30 mouse cellular contexts compared by ENCODE assay signal in genomic region chr3:100530244-100530788, GRCm38 (mm10). TPM values are rescaled to one million over a fixed set of nuclear protein-coding genes. Genes with fewer than 3 reads are reported as not detected.
DNase-seq lines count a peak whose midpoint lies in the region; ATAC-seq and TF ChIP-seq lines count a peak whose summit lies in the region.
"Had no signal": no experiment of that assay in that cellular context is flagged by ENCODE, and none has a peak within 500 bp of the region (broad histone marks: within the 10 kb centered on the region; RNA-seq: fewer than 3 reads in every experiment).

No protein-coding gene starts in this region.

- H3K9me3 ChIP-seq in CH12.LX (replicated peaks; ENCODE audit: low read length): no peaks in the 10 kb centered on the region
- H3K9me3 ChIP-seq: embryonic facial prominence, embryonic 10.5 days; embryonic facial prominence, embryonic 13.5 days; forebrain, embryonic 12.5 days; forebrain, embryonic 15.5 days; heart, embryonic 12.5 days; heart, embryonic 15.5 days; hindbrain, embryonic 10.5 days; hindbrain, embryonic 13.5 days had no signal

- no peaks in the 10 kb centered on the region for H3K36me3 ChIP-seq in CH12.LX (replicated peaks in 1 of 2; ENCODE audit: control insufficient read depth in 1 of 2, insufficient read depth in 1 of 2, low read length in 1 of 2)
- H3K36me3 ChIP-seq: embryonic facial prominence, embryonic 10.5 days; embryonic facial prominence, embryonic 13.5 days; forebrain, embryonic 12.5 days; forebrain, embryonic 15.5 days; heart, embryonic 12.5 days; heart, embryonic 15.5 days; hindbrain, embryonic 10.5 days; hindbrain, embryonic 13.5 days had no signal

- no peak overlapping the region for H3K9ac ChIP-seq in CH12.LX (ENCODE audit: insufficient read depth, low read depth)
- H3K9ac ChIP-seq: embryonic facial prominence, embryonic 13.5 days; forebrain, embryonic 12.5 days; forebrain, embryonic 15.5 days; heart, embryonic 12.5 days; heart, embryonic 15.5 days; hindbrain, embryonic 13.5 days had no signal

- no peak for TF ChIP-seq CTCF in CH12.LX (conservative IDR thresholded peaks at IDR 0.05 in 1 of 2, IDR thresholded peaks at IDR 0.05 in 1 of 2; ENCODE audit: low read depth in 2 of 2, low read length in 2 of 2)

- H3K79me2 ChIP-seq in CH12.LX (replicated peaks; ENCODE audit: control insufficient read depth, extremely low read depth, insufficient read depth, poor library complexity, severe bottlenecking): no peaks in the 10 kb centered on the region

- dilution Hi-C loops in CH12.LX (cut with MboI; ENCODE audit: extremely low pct_ligation_motif_present, extremely low pct_unique_long_range_greater_than_20kb, low sequenced_read_pairs): no loop called here

- H3K27me3 ChIP-seq in CH12.LX (replicated peaks): no peaks in the 10 kb centered on the region
- H3K27me3 ChIP-seq: embryonic facial prominence, embryonic 13.5 days; forebrain, embryonic 12.5 days; forebrain, embryonic 15.5 days; heart, embryonic 12.5 days; heart, embryonic 15.5 days; hindbrain, embryonic 13.5 days had no signal

- no peak for TF ChIP-seq EP300 in CH12.LX (IDR thresholded peaks at IDR 0.05; ENCODE audit: low read length)

- no peak overlapping the region for H3K4me3 ChIP-seq in CH12.LX (replicated peaks in 1 of 3; ENCODE audit: low read depth in 2 of 3, low read length in 2 of 3, poor library complexity in 1 of 3)
- H3K4me3 ChIP-seq: embryonic facial prominence, embryonic 10.5 days; embryonic facial prominence, embryonic 13.5 days; erythroblast, embryonic 14.5 days; forebrain, embryonic 12.5 days; forebrain, embryonic 15.5 days; heart, embryonic 12.5 days; heart, embryonic 15.5 days; hindbrain, embryonic 10.5 days; hindbrain, embryonic 13.5 days had no signal

- no peak overlapping the region for H3K4me2 ChIP-seq in CH12.LX (ENCODE audit: insufficient read depth, low read depth, poor library complexity, severe bottlenecking)
- H3K4me2 ChIP-seq: embryonic facial prominence, embryonic 13.5 days; forebrain, embryonic 12.5 days; forebrain, embryonic 15.5 days; heart, embryonic 12.5 days; heart, embryonic 15.5 days; hindbrain, embryonic 13.5 days had no signal

- H3K27ac ChIP-seq in CH12.LX (ENCODE audit: insufficient read depth, low read depth): peak overlapping the region; percentile 15; the same call in 1 of the 2 replicates
- H3K27ac ChIP-seq: embryonic facial prominence, embryonic 10.5 days; embryonic facial prominence, embryonic 13.5 days; forebrain, embryonic 12.5 days; forebrain, embryonic 15.5 days; heart, embryonic 15.5 days; hindbrain, embryonic 10.5 days; hindbrain, embryonic 13.5 days had no signal

- in situ Hi-C loops in CH12.LX (cut with MboI; ENCODE audit: low pct_ligation_motif_present, low pct_unique_long_range_greater_than_20kb, low sequenced_read_pairs): no loop called here

- DNase-seq in layer of hippocampus, adult 9-11 months: peak; percentile 13
- no peak for DNase-seq in layer of hippocampus, postnatal 14 days (ENCODE audit: low spot score in 2 of 2)
- DNase-seq in CH12.LX (ENCODE audit: extremely low read depth): peak; percentile 34
- DNase-seq in left cerebral cortex, adult 8-10 months (ENCODE audit: low spot score in 2 of 2): no peak
- DNase-seq in adrenal gland, postnatal 36 days: no peak
- no peak for DNase-seq in T-cell, adult 2 months (ENCODE audit: low spot score)
- DNase-seq: adrenal gland, adult 8-10 months; adrenal gland, postnatal 25 days; B cell, adult 2 months; cerebellum, adult 11 months; cerebellum, adult 2 months; cerebellum, adult 9-11 months; cerebellum, postnatal 25 days; embryo, embryonic 11 days; heart, postnatal 10 days; heart, postnatal 36 days had no signal

- no peak for TF ChIP-seq RAD21 in CH12.LX (IDR thresholded peaks at IDR 0.05; ENCODE audit: low read depth, low read length)

- peaks cover 13 to 60% of the 10 kb centered on the region in 2 experiments for H3K4me1 ChIP-seq in CH12.LX (ENCODE audit: control insufficient read depth in 1 of 2, insufficient read depth in 2 of 2)
- H3K4me1 ChIP-seq: embryonic facial prominence, embryonic 13.5 days; forebrain, embryonic 12.5 days; forebrain, embryonic 15.5 days; heart, embryonic 12.5 days; heart, embryonic 15.5 days; hindbrain, embryonic 13.5 days had no signal

- no peak for TF ChIP-seq POLR2A in CH12.LX (IDR thresholded peaks at IDR 0.05; ENCODE audit: low read depth, low read length)

- ATAC-seq in common myeloid progenitor, adult 5-6 weeks (replicated peaks; ENCODE audit: low read depth, poor library complexity, severe bottlenecking): peak; percentile 50
- peak; percentile 45; the same call in 1 of the 2 replicates for ATAC-seq in megakaryocyte, adult 5-6 weeks (ENCODE audit: poor library complexity, severe bottlenecking)
- ATAC-seq: activated CD4-positive, CD25-positive, alpha-beta regulatory T cell, adult 4 months; forebrain, embryonic 15.5 days; hindbrain, embryonic 16.5 days; intestine, embryonic 16.5 days had no signal

TF ChIP-seq in CH12.LX, 34 proteins besides CTCF, POLR2A, EP300 and RAD21:
- no peak for TF ChIP-seq E2F4 (IDR thresholded peaks at IDR 0.05; ENCODE audit: insufficient replicate concordance, low read depth, low read length)

RNA-seq across cellular contexts. Expression of gene Tent5c, which starts 41.2 kb away (rescaled TPM):
- 1 to 10 TPM; 3.7 to 4.2 TPM for total RNA-seq in layer of hippocampus, postnatal 14 days (2021)
- 12.3 and 18.6 TPM in 2 replicates for total RNA-seq in CH12.LX (2012; rRNA removed)
- 9.5 and 10.6 TPM in 2 replicates for total RNA-seq in CH12.LX (2014; rRNA removed)
- 16.0 and 18.7 TPM in 2 replicates for polyA plus RNA-seq in CH12.LX (2012; ENCODE audit: insufficient read length, low read depth)
- total RNA-seq in common myeloid progenitor, adult 5-6 weeks (2017): 2.9 and 4.2 TPM in 2 replicates
- 1.1 and 1.8 TPM in 2 replicates for total RNA-seq in megakaryocyte, adult 5-6 weeks (2015)
- total RNA-seq in megakaryocyte, adult 5-6 weeks (2017): 2.2 and 3.9 TPM in 2 replicates
- total RNA-seq in left cerebral cortex, adult 8-10 months (2022): 10 to 100 TPM in 1 of 4 experiments, 1 to 10 TPM in 3; 2.8 to 11.9 (median 5.6) TPM
- 10 to 100 TPM in 1 of 2 experiments, 1 to 10 TPM in 1; 6.3 to 12.5 TPM for total RNA-seq in adrenal gland, postnatal 36 days (2021)

Comparison
In these comparisons a context has a peak if more than half of its experiments do, and no peak if none do; other contexts are left out.
1. DNase-seq: peak in layer of hippocampus, adult 9-11 months (single experiment) and CH12.LX (single experiment); none in layer of hippocampus, postnatal 14 days (0 of 2), left cerebral cortex, adult 8-10 months (0 of 2), adrenal gland, postnatal 36 days (0 of 2) and T-cell, adult 2 months (single experiment).